In genomic region chr5:111454240-111454639, GRCm38 (mm10) we compare ENCODE assay signal across 24 mouse cellular contexts. TPM values are rescaled to one million over a fixed set of nuclear protein-coding genes. Genes with fewer than 3 reads are reported as not detected.
DNase-seq lines count a peak whose midpoint lies in the region; ATAC-seq and TF ChIP-seq lines count a peak whose summit lies in the region.
"Had no signal": no experiment of that assay in that cellular context is flagged by ENCODE, and none has a peak within 500 bp of the region (broad histone marks: within the 10 kb centered on the region; RNA-seq: fewer than 3 reads in every experiment).

No protein-coding gene starts in this region.

- no peak for TF ChIP-seq CTCF in Patski (IDR thresholded peaks at IDR 0.05)

- no peaks in the 10 kb centered on the region for H3K27me3 ChIP-seq in liver, embryonic 16.5 days (ENCODE audit: control insufficient read depth, insufficient read depth, low read depth, low read length)
- H3K27me3 ChIP-seq in Patski = peaks cover 10% of the 10 kb centered on the region
- H3K27me3 ChIP-seq: CH12.LX; forebrain, embryonic 13.5 days; hindbrain, embryonic 13.5 days had no signal

- CTCF ChIA-PET in Patski (lab: Charles Lee) = no interaction called here

- WGBS in liver, embryonic 16.5 days (ENCODE audit: insufficient replicate concordance) = 59% methylated on average over 5 of the region's 5 CpGs

- H3K9me3 ChIP-seq in liver, embryonic 16.5 days (replicated peaks; ENCODE audit: control insufficient read depth, low read length) = no peaks in the 10 kb centered on the region
- H3K9me3 ChIP-seq: forebrain, embryonic 10.5 days; forebrain, embryonic 13.5 days; hindbrain, embryonic 13.5 days had no signal

- H3K36me3 ChIP-seq in liver, embryonic 16.5 days (ENCODE audit: control insufficient read depth, insufficient read depth) = no peaks in the 10 kb centered on the region
- H3K36me3 ChIP-seq: G1E had no signal

- in situ Hi-C loops in Patski (cut with MboI; ENCODE audit: low pct_unique_long_range_greater_than_20kb) = no loop called here

- DNase-seq in liver (no peak), 3T3-L1 (ENCODE audit: low read depth, low spot score) (peak; percentile 37), 416B (ENCODE audit: low read depth) (peak; percentile 15), Patski (ENCODE audit: low read depth, low spot score) (no peak)
- DNase-seq in right cerebral cortex, adult 18-20 months = no peak
- DNase-seq in urinary bladder, adult 2 months (ENCODE audit: low spot score) = no peak
- DNase-seq: adrenal gland, postnatal 10 days; adrenal gland, postnatal 36 days; B cell, adult 2 months; cerebellum, adult 18-20 months; cerebellum, adult 9-10 months; cerebellum, postnatal 14 days; gastrocnemius, postnatal 10 days; gastrocnemius, postnatal 36 days had no signal

- POLR2A ChIA-PET in Patski (lab: Charles Lee) = no interaction called here

- H3K9ac ChIP-seq in liver, embryonic 16.5 days (ENCODE audit: low read depth, low read length) = no peak overlapping the region
- H3K9ac ChIP-seq: forebrain, embryonic 13.5 days; hindbrain, embryonic 13.5 days had no signal

- no peak overlapping the region for H3K4me2 ChIP-seq in liver, embryonic 16.5 days (ENCODE audit: low read depth, low read length)
- H3K4me2 ChIP-seq: forebrain, embryonic 13.5 days; heart, embryonic 11.5 days; hindbrain, embryonic 13.5 days had no signal

- ATAC-seq in liver, embryonic 16.5 days (ENCODE audit: low read depth) = peak; percentile 45; the same call in 1 of the 2 replicates
- peak; percentile 15 for ATAC-seq in Patski
- ATAC-seq: forebrain, embryonic 13.5 days; forebrain, embryonic 16.5 days; hindbrain, postnatal 0 days; inflammation-experienced regulatory T-cells, adult 6 months had no signal

- no peak overlapping the region for H3K4me3 ChIP-seq in liver, embryonic 16.5 days (ENCODE audit: low read depth, low read length)
- H3K4me3 ChIP-seq: forebrain, embryonic 10.5 days; forebrain, embryonic 13.5 days; hindbrain, embryonic 13.5 days had no signal

- H3K4me1 ChIP-seq in liver, embryonic 16.5 days (ENCODE audit: control insufficient read depth, low read depth, low read length) = no peaks in the 10 kb centered on the region

- no peak overlapping the region for H3K27ac ChIP-seq in liver, embryonic 16.5 days (ENCODE audit: low read length)
- H3K27ac ChIP-seq: forebrain, embryonic 10.5 days; forebrain, embryonic 13.5 days; hindbrain, embryonic 13.5 days; hindbrain, postnatal 0 days had no signal

RNA-seq across cellular contexts. Expression of gene Mn1, which starts 37.1 kb away (rescaled TPM):
- 1.3 and 1.7 TPM in 2 replicates for polyA plus RNA-seq in liver, embryonic 16.5 days (2015; fragmentation: Nextera tagmentation; extraction: Ambion mirVana)
- 0.96 TPM for polyA plus RNA-seq in Patski (2021)
- 4.9 and 8.3 TPM in 2 replicates for polyA plus RNA-seq in urinary bladder, adult 2 months (2012; rRNA removed)
- polyA plus RNA-seq: G1E; inflammation-experienced regulatory T-cells, adult 6 months had no signal

Comparison
In these comparisons a context has a peak if more than half of its experiments do, and no peak if none do; other contexts are left out.
1. DNase-seq: peak in 3T3-L1 (single experiment) and 416B (single experiment); none in liver (single experiment), Patski (single experiment), right cerebral cortex, adult 18-20 months (single experiment) and urinary bladder, adult 2 months (single experiment).